Mouse (Mus musculus) brown adipose tissue, adult 24 weeks (tissue): ENCODE measurements around the gene Fahd1. TPM values are rescaled to one million over a fixed set of nuclear protein-coding genes. Genes with fewer than 3 reads are reported as not detected.

Experiments
- H3K27ac ChIP-seq: fragments of 200-500 bp; replicated peaks from 2 replicates; pipeline ENCODE4 v1.5.1; 2012; ENCODE audit warnings: low read depth, mild to moderate bottlenecking, low read length
- H3K4me1 ChIP-seq: fragments of 200-500 bp; 2 replicates; pipeline ENCODE4 v1.6.1; 2012; ENCODE audit warnings: low read length, mixed read lengths; ENCODE audit not compliant: control insufficient read depth, insufficient read depth, insufficient read length
- H3K4me3 ChIP-seq: fragments of 200-500 bp; 2 replicates; pipeline ENCODE4 v1.5.1; 2012; ENCODE audit warnings: low read depth, mild to moderate bottlenecking, low read length, moderate library complexity; ENCODE audit not compliant: insufficient read depth
- polyA plus RNA-seq: library from polyadenylated mRNA; stranded (reverse); fragments of >200 nt; gene quantifications from 2 replicates; pipeline ENCODE4 v1.2.4, GENCODE M21; 2012; ENCODE audit not compliant: missing spikeins, insufficient read depth, insufficient read length

Gene Fahd1
- polyA plus RNA-seq, 1 experiment, result 73.7 TPM

DNA sequence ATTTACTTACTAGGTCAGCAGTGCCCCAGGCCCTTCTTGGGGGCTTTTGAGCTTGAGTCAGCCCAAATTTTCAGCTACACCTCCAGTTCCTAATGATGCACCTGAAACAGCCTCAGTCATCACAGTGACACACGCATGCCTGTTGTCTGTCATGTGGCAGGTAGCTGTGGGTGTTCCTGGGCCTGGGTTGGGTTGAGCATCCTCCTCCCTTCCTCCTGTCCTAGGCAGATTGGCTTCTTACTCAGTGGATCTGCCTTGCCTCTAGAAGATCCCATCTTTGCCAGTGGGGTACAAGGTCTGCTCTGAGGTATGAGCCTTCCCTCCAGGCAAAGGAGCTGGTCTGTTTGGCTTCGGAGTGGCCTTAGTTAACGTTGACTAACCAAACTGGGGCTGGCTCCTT lies 38.7 kb upstream of the Fahd1 start:
- Histone ChIP-seq H3K4me3 (no peak overlapping the region), H3K27ac (no peak overlapping the region), H3K4me1 (peaks cover 8% of the 10 kb centered on the region)

DNA sequence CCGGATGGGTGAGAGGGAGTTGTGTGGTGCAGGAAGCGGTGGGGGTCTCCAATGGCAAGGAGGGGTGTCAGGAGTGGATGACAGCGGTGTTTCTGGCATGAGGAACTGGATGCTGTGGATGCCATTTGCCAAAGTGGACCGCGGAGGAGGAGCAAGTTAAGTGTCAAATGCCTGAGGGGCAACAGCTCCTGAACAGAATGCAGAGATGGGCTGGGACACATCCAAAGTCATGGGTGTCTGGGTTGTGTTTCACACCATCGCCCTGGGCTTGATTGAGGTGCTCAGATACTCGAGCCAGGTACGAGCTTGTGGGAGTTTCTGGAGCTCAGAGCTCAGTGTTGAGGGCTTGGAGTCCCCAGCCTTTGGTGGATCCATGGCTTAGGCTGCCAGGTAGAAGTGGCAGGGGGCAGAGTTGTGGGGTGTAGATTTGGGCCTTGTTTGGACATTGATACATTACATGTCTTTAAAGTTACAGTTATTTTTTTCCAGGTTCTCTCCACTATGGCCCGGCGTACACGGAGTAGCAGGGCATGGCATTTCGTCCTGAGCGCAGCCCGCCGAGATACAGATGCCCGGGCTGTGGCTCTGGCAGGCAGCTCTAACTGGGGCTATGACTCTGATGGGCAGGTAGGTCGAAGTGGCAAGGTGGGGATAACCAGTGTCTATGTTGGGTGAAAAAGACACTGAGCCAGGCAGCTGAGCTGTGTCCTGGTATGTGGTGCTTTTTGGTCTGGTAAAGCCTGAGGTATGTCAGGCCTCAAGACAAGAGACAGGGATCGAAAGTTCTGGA lies 37.3 kb upstream of the Fahd1 start:
- Histone ChIP-seq H3K4me1 (peaks cover 8% of the 10 kb centered on the region), H3K27ac (peak overlapping the region; percentile 75), H3K4me3 (peak overlapping the region; percentile 70)

GRCm38 (mm10) chr17:24886932-24887271 lies 36.7 kb upstream of the Fahd1 start:
- H3K4me3 ChIP-seq, result peak overlapping the region; percentile 70
- H3K27ac ChIP-seq, result peak overlapping the region; percentile 75
- peaks cover 10% of the 10 kb centered on the region for H3K4me1 ChIP-seq

DNA sequence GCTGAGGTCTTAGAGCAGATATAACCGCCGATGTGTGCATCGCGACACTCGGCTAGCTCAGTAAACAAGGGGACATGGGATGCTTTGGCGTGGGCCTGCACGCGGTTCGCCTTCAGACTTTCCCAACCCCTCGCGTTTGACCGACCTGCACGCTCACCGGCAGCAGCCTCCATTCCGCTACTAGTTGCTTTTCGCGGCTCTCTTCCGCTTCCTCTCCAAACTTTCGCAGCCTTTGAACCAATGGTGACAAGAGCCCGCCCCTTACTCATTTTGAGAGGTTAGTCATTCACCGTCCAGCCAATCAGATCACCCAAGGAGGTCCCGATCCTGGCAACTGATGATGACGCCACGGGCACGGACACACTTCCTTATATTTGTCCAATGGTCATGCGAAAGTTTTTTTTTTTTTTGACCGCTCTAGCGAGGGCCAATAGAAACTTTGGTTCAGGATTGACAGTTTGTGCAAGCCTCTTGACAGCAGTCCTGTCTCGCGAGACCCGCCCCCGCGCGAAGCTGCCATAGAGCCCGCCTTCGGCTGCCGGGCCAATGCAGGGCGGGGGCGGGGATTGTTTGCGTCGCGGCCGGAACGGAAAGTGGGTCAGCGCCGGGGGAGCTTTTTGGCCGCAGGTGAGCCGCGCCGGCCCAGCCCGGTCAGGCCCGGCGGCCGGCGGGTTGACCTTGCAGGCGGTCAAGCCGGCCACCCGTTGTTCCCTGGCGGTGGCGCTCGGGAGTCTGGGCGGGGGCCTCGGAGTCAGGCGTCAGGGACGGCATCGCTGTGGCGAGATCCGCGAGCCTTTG lies 36.2 kb upstream of the Fahd1 start, which contains the start of the genes Nubp2 and Spsb3:
Gene Nubp2, minus strand, starts transcription at position 216 of the 798 bp plus-strand sequence.
Gene Spsb3, plus strand, starts transcription at position 510 of the 798 bp plus-strand sequence.
- Histone ChIP-seq H3K4me1 (peaks cover 11% of the 10 kb centered on the region), H3K27ac (peak within 1 kb of the TSS; percentile 75), H3K4me3 (peak within 1 kb of the TSS; percentile 81)

- peaks cover 11% of the 10 kb centered on the region for H3K4me1 ChIP-seq
- H3K4me3 ChIP-seq, result peak overlapping the region; percentile 81
- no peak overlapping the region for H3K27ac ChIP-seq
Observed at GRCm38 (mm10) chr17:24885356-24886133, 35.4 kb upstream of the Fahd1 start.

- no peak overlapping the region for H3K27ac ChIP-seq
- H3K4me1 ChIP-seq, result peaks cover 11% of the 10 kb centered on the region
- H3K4me3 ChIP-seq, result no peak overlapping the region
Observed at GRCm38 (mm10) chr17:24884391-24884790, 34.2 kb upstream of the Fahd1 start.

DNA sequence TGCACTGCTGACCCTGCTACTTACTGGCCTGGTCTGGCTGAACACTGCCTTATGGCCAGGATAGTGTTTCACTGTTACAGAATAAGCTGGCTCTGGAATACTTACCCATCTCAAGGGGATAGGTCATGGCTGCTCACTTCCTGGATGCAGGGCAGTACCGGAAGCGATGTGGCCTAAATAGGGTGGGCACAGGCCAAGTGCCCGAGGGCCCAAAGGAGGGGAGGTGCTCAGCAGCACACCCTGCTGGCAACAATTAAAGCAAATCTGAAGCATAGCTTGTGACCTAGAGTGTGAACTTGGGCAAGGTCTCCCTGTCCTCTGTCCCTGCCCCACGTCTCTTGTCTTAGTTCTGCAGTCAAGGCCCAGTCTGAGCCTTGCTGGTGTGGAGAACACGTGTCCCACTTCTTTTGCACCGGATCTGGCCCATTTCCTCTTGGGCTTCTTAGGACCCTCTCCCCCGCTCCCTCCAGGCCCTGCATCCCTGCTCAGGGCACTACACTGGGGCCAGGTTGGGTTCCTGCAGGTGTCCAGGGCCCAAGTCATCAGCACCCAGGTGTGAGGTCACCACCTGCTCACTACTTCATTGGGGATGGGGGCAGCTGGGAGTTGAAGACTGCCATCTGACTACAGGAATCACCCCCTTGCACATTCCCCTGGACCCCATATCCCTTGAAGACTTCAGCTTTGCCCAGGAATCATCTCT lies 31.7 kb upstream of the Fahd1 start:
- Histone ChIP-seq H3K4me1 (peaks cover 7% of the 10 kb centered on the region), H3K4me3 (no peak overlapping the region), H3K27ac (no peak overlapping the region)

DNA sequence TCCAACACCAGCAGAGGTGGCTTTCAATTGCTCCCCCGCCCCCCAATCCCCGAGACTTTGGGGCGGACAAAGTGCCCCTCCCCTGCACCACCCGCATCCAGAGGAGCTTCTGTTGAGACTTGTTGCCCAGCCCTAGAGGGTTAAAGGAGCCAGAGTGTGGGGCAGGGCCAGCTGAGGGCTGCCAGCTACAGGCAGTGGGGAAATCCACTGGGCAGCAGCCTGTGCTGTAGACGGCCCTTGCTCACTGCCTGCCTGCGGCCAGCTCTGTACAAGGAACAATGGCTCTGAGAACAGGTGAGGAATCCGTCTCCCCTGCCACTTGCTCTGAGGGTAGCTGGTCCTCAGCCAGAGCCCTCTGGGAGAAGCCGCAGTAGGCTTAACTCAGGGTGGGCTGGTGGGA lies 28.4 kb upstream of the Fahd1 start:
- no peak overlapping the region for H3K27ac ChIP-seq

GRCm38 (mm10) chr17:24878117-24878397 lies 27.9 kb upstream of the Fahd1 start:
- Histone ChIP-seq H3K4me1 (peaks cover 3% of the 10 kb centered on the region; the same call in 1 of the 2 replicates), H3K4me3 (no peak overlapping the region), H3K27ac (no peak overlapping the region; the same call in 1 of the 2 replicates)

More for the DNA sequence above, 28.4 kb upstream of the Fahd1 start:
- H3K4me3 ChIP-seq, result no peak overlapping the region
- H3K4me1 ChIP-seq, result peaks cover 3% of the 10 kb centered on the region; the same call in 1 of the 2 replicates

- 0 out of 2 replicates have a peak overlapping the region, but pooled peaks have one; percentile 1 for H3K4me3 ChIP-seq
Observed at GRCm38 (mm10) chr17:24877336-24878116, 27.4 kb upstream of the Fahd1 start.

GRCm38 (mm10) chr17:24874989-24875388 lies 24.8 kb upstream of the Fahd1 start:
- H3K27ac ChIP-seq, result no peak overlapping the region
- H3K4me3 ChIP-seq, result no peak overlapping the region
- H3K4me1 ChIP-seq, result no peaks in the 10 kb centered on the region; the same call in 1 of the 2 replicates

More at GRCm38 (mm10) chr17:24877336-24878116, 27.4 kb upstream of the Fahd1 start:
- Histone ChIP-seq H3K27ac (no peak overlapping the region), H3K4me1 (peaks cover 3% of the 10 kb centered on the region; the same call in 1 of the 2 replicates)

DNA sequence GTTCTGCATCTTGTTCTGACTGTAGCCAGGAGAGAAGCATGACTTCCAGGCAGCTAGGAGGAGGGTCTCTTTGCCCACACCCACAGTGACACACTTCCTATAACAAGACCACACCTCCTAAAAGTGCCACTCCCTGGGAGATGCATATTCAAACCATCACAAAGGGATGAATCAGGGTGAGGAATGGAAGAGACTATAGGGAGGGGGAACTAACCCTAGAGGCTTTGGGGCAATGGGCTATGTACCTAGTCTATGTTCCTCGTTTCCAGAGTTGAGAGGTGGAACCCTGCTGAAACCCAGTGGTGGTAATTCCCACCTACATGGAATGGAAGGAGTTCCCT lies 24.2 kb upstream of the Fahd1 start:
- no peak overlapping the region for H3K4me3 ChIP-seq
- H3K4me1 ChIP-seq, result no peaks in the 10 kb centered on the region; the same call in 1 of the 2 replicates
- H3K27ac ChIP-seq, result no peak overlapping the region

DNA sequence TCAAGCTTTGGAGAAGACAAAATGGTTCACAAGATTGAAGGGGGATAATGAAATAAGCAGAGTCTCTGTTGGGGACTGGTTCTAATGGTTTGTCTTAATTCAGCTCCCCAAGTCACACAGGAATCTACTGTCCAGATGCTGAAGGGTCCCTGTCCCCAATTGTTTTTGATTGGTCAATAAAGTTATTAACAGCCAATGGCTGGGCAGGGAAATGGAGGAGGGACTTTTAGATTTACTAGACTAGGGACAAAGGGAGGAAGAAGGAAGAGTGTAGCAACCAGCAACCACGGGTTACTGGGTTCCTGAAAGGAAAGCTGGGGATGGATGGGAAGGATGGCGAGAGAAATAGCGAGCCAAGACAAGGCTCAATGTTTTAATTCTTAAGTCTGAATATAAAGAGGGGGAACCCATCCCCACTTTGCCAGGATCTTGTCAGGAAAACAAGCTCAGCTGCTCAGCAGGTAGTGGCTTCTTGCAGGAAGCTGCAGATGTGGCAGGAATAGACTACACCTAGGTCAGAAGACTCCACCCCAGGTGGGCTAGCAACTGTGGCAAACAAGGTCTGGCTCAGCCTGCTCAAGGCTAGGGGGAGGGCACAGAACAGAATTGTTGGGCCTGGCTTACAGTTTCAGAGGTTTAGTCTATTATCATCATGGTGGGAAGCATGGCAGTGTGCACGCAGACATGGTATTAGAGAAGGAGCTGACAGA lies 23.7 kb upstream of the Fahd1 start:
- no peaks in the 10 kb centered on the region; the same call in 1 of the 2 replicates for H3K4me1 ChIP-seq
- H3K27ac ChIP-seq, result no peak overlapping the region
- H3K4me3 ChIP-seq, result no peak overlapping the region
